Mouse (Mus musculus): ENCODE measurements around the gene Lbx1.

DNA sequence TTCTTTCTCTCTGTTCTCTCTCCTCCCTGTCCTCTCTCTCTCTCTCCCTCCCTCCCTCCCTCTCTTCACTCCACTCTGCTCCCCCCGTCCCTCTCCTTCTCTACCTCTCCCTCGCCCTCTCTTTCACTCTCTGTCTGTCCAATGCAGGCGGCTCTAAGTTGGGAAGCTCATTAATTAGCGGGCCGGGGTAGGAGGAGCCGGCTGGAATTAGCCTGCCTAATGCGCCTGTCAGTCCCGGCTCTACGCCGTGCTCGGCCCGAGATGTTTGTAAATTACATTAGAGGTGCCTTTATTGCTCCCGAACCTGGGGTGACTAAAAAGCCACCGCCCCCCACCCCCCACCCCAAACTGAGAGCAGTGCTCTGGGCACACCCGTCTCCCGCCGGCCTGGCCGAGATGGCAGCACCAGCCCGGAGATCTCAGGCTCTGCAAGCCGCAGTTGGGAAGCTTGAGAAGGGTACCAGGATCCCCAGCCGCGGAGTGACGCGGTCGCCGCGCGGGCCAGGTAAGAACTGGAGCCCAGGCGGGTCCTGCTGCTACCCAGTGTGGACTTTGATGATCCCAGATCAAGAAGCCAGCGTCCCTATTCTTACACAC lies at the start of gene Lbx1:
- no peak for TF ChIP-seq CTCF (IDR thresholded peaks at IDR 0.05; ENCODE audit: low read depth, low read length)
- no peak for TF ChIP-seq POLR2A (IDR thresholded peaks at IDR 0.05; ENCODE audit: borderline replicate concordance, low read depth, low read length)
